Mouse (Mus musculus): ENCODE data around the gene Plcg1. TPM values are rescaled to one million over a fixed set of nuclear protein-coding genes. Genes with fewer than 3 reads are reported as not detected.

The Plcg1 gene
- polyA plus RNA-seq, 1 experiment from 2014 or later = 61.7 TPM

DNA sequence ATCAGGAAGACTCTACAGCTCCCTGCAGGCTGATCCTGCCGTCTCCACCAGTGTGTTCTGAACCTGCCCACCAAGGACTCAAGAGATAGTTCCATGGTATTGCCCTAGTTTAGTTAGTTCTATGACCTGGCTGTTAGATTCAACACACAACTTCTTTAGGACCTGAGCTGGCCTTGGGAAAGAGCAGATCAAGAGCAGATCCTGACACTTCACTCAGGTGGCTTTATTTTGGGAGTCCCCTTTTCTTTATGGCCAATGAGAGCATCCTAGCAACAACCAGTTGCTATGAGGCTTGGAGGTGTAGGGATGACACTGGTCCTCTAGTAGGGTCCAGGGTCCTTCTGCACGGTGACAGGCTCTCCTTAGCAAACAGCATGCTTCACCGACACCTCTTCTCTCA, 34.0 kb downstream of the Plcg1 start:
- WGBS = 91% methylated on average over 3 of the region's 3 CpGs
- H3K9me3 ChIP-seq = no peaks in the 10 kb centered on the region
- peaks cover 8% of the 10 kb centered on the region for H3K4me1 ChIP-seq
- no peak overlapping the region for H3K4me3 ChIP-seq
- no peak for DNase-seq (ENCODE audit: extremely low spot score, low spot score)
- H3K27me3 ChIP-seq (ENCODE audit: poor library complexity, severe bottlenecking) = no peaks in the 10 kb centered on the region
- H3K27ac ChIP-seq = no peak overlapping the region
- H3K36me3 ChIP-seq (replicated peaks) = peaks cover 87% of the 10 kb centered on the region

DNA sequence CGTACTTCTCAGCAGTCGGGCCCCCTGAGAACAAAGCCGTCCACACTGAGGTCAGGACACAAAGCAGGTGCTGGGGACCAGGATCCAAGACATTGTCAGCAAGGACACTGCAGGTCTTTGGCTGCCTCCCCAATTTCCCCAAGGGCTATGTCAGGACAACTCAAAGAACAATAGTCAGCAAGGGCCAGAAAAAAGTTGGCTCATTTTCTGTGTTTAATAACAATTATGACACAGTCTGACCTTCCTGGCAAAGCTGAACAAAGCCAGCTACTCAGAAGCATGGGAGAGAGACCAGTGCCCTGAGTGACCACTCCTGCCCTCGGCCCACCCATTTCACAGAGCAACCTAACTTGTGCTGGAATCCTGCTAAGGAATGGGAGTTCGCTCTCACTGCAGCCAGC, 35.3 kb downstream of the Plcg1 start:
- no peak overlapping the region for H3K4me3 ChIP-seq
- WGBS = 82% methylated on average over 5 of the region's 5 CpGs
- H3K36me3 ChIP-seq (replicated peaks) = peaks cover 74% of the 10 kb centered on the region
- no peak overlapping the region for H3K27ac ChIP-seq
- H3K9me3 ChIP-seq = no peaks in the 10 kb centered on the region
- no peak for DNase-seq (ENCODE audit: extremely low spot score, low spot score)
- no peaks in the 10 kb centered on the region for H3K27me3 ChIP-seq (ENCODE audit: poor library complexity, severe bottlenecking)
- peaks cover 8% of the 10 kb centered on the region for H3K4me1 ChIP-seq

DNA sequence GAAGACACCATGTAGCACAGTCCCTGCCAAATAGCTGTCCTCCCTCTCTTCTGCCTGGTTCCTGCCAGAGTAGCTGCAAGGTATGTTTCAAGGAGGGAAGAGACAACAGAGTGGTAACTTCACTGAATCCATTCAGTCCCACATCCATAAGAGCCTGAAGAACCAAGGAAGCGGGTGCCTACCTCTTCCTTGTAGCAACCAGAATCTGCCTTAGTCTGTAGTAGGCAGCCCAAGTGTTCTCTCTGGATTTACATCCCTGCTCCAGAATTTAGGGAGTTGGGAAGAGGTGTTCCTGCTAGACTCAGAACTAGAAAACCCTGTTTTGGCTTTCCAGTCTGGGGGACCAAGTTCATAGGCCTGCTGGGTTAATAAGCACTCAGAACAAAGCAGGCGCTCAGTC, 36.1 kb downstream of the Plcg1 start:
- DNase-seq (ENCODE audit: extremely low spot score, low spot score) = no peak
- WGBS = 91% methylated on average over 2 of the region's 2 CpGs
- H3K4me1 ChIP-seq = peaks cover 8% of the 10 kb centered on the region
- H3K9me3 ChIP-seq = no peaks in the 10 kb centered on the region
- H3K36me3 ChIP-seq (replicated peaks) = peaks cover 66% of the 10 kb centered on the region
- H3K27ac ChIP-seq = no peak overlapping the region
- no peaks in the 10 kb centered on the region for H3K27me3 ChIP-seq (ENCODE audit: poor library complexity, severe bottlenecking)
- H3K4me3 ChIP-seq = no peak overlapping the region

DNA sequence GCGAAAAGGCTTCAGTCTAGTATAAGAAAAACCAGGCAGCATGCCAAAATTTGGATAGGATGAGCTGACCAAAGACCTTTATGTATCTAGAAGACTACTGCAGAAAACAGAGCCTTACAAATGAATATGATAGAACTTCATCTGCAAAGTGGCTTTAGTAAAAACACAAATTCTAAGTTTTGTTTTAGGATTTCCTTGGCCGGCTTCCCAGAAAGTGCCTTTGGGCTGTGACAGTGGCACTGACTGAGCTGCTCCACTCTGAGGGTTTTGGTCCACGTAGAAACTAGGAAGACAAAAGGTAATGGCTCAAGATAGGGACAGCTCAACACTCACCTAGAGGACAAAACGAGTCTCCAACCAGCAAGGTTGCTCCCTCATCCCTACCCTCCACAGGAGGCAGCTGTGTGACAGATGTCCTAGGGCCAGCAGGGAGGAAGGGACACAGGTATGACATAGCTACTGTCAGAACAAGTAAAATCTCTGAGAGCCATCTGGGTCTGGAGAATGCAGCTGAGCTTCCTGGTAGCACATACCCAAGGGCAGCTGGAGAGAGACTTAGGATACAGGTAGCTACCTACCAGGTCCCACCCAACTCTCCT, 37.1 kb downstream of the Plcg1 start:
- Histone ChIP-seq H3K9me3 (no peaks in the 10 kb centered on the region), H3K4me1 (peaks cover 8% of the 10 kb centered on the region), H3K27ac (no peak overlapping the region), H3K4me3 (no peak overlapping the region), H3K36me3 (replicated peaks) (peaks cover 56% of the 10 kb centered on the region), H3K27me3 (ENCODE audit: poor library complexity, severe bottlenecking) (no peaks in the 10 kb centered on the region)
- 85% methylated on average over 4 of the region's 4 CpGs for WGBS
- DNase-seq (ENCODE audit: extremely low spot score, low spot score) = no peak

DNA sequence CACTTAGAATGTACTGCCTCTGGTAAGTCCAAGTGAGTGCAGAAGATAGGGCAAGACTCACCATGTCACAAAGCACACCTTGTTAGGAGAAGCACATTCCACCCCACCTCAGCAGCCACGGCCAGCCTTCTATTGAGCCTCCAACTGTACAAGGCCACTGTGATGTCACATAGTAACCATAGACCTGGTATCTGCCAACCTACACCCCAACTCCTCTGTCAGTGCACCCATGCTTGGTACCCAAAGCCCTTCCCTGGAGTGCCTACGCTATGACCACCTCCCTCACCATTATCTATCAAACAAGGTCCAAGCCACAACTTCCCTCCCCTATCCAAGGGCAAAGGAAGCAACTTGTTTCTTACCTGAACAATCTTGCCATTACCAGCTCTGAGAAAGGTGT, 37.9 kb downstream of the Plcg1 start:
- H3K4me1 ChIP-seq = peaks cover 8% of the 10 kb centered on the region
- no peak overlapping the region for H3K27ac ChIP-seq
- peaks cover 48% of the 10 kb centered on the region for H3K36me3 ChIP-seq (replicated peaks)
- DNase-seq (ENCODE audit: extremely low spot score, low spot score) = no peak
- WGBS = 89% methylated on average over 2 of the region's 2 CpGs
- no peaks in the 10 kb centered on the region for H3K27me3 ChIP-seq (ENCODE audit: poor library complexity, severe bottlenecking)
- no peaks in the 10 kb centered on the region for H3K9me3 ChIP-seq
- no peak overlapping the region for H3K4me3 ChIP-seq

DNA sequence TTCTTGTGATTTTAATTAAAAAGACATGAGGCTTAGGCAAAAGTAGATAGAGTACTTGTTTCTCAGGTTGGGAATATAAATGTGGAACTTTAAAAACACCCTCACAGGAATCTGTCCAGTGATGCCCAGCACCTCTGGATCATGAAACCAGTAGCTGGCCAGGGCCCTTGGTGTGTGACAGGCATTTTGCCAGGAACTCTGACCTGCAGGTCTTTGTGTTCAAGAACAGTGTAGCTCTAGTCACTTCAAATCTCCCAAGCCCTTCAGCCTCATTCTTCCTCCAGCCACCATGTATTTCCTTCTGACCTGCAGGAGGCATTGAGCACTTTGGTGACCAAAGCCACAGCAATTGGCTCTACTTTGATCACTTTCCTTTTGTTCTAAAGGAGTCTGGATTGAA, 39.3 kb downstream of the Plcg1 start:
- H3K36me3 ChIP-seq (replicated peaks) = peaks cover 35% of the 10 kb centered on the region
- H3K27me3 ChIP-seq (ENCODE audit: poor library complexity, severe bottlenecking) = no peaks in the 10 kb centered on the region
- DNase-seq (ENCODE audit: extremely low spot score, low spot score) = no peak
- H3K4me3 ChIP-seq = no peak overlapping the region
- peaks cover 8% of the 10 kb centered on the region for H3K4me1 ChIP-seq
- no peaks in the 10 kb centered on the region for H3K9me3 ChIP-seq
- H3K27ac ChIP-seq = no peak overlapping the region

DNA sequence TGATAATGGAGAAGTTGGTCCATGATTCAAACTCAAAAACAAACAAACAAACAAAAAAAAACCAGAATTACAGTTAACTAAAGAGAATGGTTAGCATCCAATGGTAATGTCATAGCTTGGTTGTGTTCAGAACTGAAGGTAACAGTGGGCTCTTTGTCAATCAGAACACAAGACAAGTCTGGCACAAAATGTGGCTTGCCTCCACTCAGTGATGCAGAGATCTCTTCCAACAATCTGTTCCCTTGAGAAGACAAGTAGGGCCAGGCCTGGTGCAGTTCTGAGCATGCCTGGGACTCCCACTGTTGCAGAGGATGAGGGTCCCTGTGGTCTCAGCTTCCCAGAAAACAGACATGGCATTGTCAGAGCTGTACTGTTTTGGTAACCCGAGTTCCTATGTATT, 39.8 kb downstream of the Plcg1 start:
- WGBS = 87% methylated on average over 1 of the region's 1 CpGs
- DNase-seq (ENCODE audit: extremely low spot score, low spot score) = no peak
- Histone ChIP-seq H3K4me3 (no peak overlapping the region), H3K9me3 (no peaks in the 10 kb centered on the region), H3K27ac (no peak overlapping the region), H3K36me3 (replicated peaks) (peaks cover 31% of the 10 kb centered on the region), H3K4me1 (peaks cover 7% of the 10 kb centered on the region), H3K27me3 (ENCODE audit: poor library complexity, severe bottlenecking) (no peaks in the 10 kb centered on the region)

DNA sequence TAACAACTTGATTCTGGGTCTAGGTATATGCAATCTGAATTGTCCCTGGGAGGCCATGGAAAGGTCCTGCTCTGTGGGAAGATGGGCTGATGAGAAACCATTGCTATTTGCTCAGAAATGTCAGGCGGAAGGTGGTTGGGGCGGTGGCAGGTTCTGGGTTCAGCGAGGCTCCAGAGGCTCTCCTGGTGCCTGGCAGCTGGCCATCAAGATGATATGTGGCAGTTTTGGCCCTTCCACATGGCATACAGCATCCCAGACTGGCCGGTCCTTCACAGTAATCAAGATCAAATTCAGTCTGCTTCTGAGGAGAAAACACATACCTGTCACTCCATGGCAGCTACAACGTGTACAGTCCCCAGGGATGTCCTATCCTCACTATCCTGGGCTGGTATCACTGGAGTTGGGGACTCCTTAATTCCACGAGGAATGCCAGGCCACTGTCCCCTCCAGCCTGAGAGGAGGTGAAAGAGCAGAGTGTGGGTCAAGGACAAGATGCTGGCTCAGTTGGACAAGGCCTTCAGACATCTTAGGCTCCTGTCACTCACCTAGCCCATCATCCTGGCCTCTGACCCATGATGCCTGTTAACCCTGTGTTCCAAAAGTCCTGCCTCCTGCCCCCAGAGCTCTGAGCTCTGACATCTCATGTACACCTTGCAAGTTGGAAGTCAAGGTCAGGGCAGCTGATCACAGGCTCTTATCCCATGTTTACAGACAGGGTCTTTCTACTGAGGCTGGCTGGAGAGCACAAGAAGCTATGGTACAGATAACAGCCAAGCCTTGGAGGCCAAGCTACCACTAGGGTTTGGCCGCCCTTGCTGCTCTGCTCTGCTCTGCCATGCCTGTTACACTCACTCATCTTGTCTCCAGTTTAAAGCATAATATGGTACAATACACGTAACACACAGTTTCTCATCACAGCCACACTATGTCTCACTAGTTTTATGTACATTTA, 40.5 kb downstream of the Plcg1 start:
- no peaks in the 10 kb centered on the region for H3K27me3 ChIP-seq (ENCODE audit: poor library complexity, severe bottlenecking)
- no peak overlapping the region for H3K27ac ChIP-seq
- H3K4me3 ChIP-seq = no peak overlapping the region
- H3K4me1 ChIP-seq = no peaks in the 10 kb centered on the region; the same call in 1 of the 2 replicates
- DNase-seq (ENCODE audit: extremely low spot score, low spot score) = no peak
- 86% methylated on average over 8 of the region's 8 CpGs for WGBS
- H3K9me3 ChIP-seq = no peaks in the 10 kb centered on the region
- peaks cover 23% of the 10 kb centered on the region for H3K36me3 ChIP-seq (replicated peaks)

DNA sequence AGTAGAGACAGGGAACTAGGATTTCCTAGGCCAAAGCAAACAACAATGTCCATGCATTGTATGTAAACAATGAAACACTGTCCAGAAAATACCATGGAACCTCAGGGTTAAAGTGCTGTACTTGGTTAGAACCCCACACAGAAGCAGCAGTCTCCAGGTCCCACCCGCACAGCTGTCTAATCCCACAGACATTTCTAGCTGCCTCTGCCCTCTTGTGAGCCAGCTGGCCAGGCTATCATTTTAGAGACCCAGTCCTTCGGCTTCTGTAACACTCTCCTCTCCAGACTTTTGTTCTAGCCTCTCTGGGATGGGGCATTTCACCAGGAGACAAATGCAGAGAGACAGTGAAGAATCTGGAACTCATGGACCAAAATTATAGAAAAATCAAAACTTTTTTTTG, 46.9 kb downstream of the Plcg1 start:
- Histone ChIP-seq H3K4me1 (no peaks in the 10 kb centered on the region), H3K27me3 (ENCODE audit: poor library complexity, severe bottlenecking) (no peaks in the 10 kb centered on the region), H3K9me3 (no peaks in the 10 kb centered on the region), H3K4me3 (no peak overlapping the region), H3K36me3 (replicated peaks) (peaks cover 12% of the 10 kb centered on the region; the same call in 1 of the 2 replicates), H3K27ac (no peak overlapping the region)
- no peak for DNase-seq (ENCODE audit: extremely low spot score, low spot score)
- 87% methylated on average over 2 of the region's 2 CpGs for WGBS

DNA sequence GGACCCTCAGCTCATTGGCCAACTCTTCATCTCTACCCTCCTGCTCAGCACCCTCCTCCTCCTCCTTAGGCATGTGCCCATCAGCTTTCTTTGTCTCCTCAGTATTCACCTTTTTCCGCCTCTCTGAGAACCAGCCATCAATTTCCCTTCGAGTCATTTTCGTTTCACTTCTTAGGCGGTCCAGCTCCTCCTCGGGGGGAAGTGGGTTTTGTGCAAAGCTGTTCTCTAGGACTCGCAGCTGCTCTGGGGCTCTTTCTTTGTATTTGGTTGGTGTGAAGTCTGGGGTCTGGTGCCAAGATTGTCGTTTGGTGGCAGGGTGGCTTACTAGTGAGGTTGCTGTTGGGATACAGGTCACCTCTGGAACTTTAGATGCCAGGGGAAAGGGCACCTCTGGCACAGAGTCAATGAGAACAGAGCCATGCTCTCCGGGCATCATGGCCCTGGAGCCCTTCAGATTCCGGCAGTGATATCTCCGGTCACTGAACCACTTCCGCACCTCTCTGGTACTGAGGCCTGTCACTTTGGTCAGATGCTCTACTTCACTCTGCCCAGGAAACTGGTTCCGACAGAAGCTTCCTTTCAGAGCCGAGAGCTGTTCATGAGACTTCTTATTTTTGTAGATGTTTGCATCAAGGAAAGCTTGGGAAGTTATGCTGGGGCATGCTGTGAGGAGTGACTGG, 49.2 kb downstream of the Plcg1 start:
- Histone ChIP-seq H3K27me3 (ENCODE audit: poor library complexity, severe bottlenecking) (no peaks in the 10 kb centered on the region), H3K36me3 (replicated peaks) (peaks cover 12% of the 10 kb centered on the region; the same call in 1 of the 2 replicates), H3K27ac (no peak overlapping the region), H3K4me3 (no peak overlapping the region), H3K9me3 (no peaks in the 10 kb centered on the region), H3K4me1 (no peaks in the 10 kb centered on the region)
- WGBS = 90% methylated on average over 13 of the region's 13 CpGs
- no peak for DNase-seq (ENCODE audit: extremely low spot score, low spot score)

DNA sequence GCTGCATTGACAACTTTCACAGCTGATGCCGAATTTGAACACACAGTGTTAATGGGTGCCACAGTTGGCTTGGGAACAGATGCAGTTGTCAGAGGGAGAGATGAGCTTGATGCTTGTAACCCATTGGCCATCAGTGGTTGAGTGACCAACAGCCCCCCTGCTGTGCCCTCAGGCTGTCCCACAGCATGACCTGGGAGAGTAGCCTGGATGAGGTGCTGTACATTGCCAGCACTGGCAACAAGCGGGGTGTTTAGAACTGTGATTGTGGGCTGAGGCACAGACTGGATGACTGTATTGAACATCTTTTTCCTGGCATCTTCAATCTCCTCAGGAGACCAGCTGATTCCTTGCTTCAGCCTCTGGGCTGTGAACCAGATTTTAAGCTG, 49.7 kb downstream of the Plcg1 start:
- Histone ChIP-seq H3K9me3 (no peaks in the 10 kb centered on the region), H3K4me3 (no peak overlapping the region), H3K4me1 (no peaks in the 10 kb centered on the region), H3K27me3 (ENCODE audit: poor library complexity, severe bottlenecking) (no peaks in the 10 kb centered on the region), H3K36me3 (replicated peaks) (peaks cover 12% of the 10 kb centered on the region; the same call in 1 of the 2 replicates), H3K27ac (no peak overlapping the region)
- WGBS = 90% methylated on average over 2 of the region's 2 CpGs
- DNase-seq (ENCODE audit: extremely low spot score, low spot score) = no peak

DNA sequence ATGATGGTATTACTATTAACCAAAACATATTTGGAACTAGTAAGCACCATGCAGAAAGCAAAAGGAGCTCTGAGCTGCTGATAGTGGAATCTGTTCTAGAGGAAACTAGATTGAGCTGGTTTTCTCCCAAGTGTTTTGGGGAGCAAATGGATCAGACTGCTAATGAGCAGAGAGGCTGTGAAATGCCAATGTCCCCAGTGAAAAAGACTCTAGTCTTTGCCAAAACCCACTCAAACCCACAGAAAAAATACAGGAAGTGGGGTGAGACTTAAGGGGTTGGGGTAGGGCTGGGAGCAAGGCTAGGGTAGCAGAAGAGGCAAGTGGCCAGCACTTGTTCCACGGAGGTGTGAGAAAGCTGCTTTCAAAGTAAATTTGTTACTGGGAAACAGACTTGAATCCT, 55.2 kb downstream of the Plcg1 start:
- 80% methylated on average over 1 of the region's 1 CpGs for WGBS
- H3K27me3 ChIP-seq (ENCODE audit: poor library complexity, severe bottlenecking) = no peaks in the 10 kb centered on the region
- no peak overlapping the region for H3K4me3 ChIP-seq
- DNase-seq (ENCODE audit: extremely low spot score, low spot score) = no peak
- H3K36me3 ChIP-seq (replicated peaks) = peaks cover under 1% of the 10 kb centered on the region; the same call in 1 of the 2 replicates
- H3K9me3 ChIP-seq = no peaks in the 10 kb centered on the region
- peaks cover 6% of the 10 kb centered on the region; the same call in 1 of the 2 replicates for H3K4me1 ChIP-seq
- no peak overlapping the region for H3K27ac ChIP-seq

DNA sequence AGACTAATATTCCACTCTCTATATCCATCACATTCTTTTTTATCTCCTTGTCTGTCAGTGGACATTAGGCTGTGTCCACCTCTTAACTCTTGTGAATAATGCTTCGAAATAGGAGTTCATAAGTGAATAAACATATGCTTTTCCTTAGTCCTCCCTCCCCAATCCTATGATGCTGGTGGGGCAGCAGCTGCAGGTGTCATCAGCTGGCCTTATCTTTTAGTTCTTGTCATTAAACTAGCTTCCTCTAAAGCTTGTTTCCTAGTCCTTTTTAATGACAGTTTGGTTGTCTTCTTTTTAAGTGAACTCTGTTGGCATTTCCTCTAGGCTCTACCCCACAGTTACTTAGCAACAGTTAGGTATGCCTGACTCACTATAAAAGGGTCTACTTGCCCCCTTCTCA, 57.9 kb downstream of the Plcg1 start:
- H3K36me3 ChIP-seq (replicated peaks) = no peaks in the 10 kb centered on the region
- DNase-seq (ENCODE audit: extremely low spot score, low spot score) = no peak
- no peak overlapping the region for H3K4me3 ChIP-seq
- 91% methylated on average over 1 of the region's 1 CpGs for WGBS
- H3K27ac ChIP-seq = no peak overlapping the region
- peaks cover 6% of the 10 kb centered on the region; the same call in 1 of the 2 replicates for H3K4me1 ChIP-seq
- no peaks in the 10 kb centered on the region for H3K9me3 ChIP-seq
- no peaks in the 10 kb centered on the region for H3K27me3 ChIP-seq (ENCODE audit: poor library complexity, severe bottlenecking)
